Mouse (Mus musculus): ENCODE data around the gene Ccdc65. TPM values are rescaled to one million over a fixed set of nuclear protein-coding genes. Genes with fewer than 3 reads are reported as not detected.

The Ccdc65 gene
- total RNA-seq (2023) = not detected in 2 replicates

DNA sequence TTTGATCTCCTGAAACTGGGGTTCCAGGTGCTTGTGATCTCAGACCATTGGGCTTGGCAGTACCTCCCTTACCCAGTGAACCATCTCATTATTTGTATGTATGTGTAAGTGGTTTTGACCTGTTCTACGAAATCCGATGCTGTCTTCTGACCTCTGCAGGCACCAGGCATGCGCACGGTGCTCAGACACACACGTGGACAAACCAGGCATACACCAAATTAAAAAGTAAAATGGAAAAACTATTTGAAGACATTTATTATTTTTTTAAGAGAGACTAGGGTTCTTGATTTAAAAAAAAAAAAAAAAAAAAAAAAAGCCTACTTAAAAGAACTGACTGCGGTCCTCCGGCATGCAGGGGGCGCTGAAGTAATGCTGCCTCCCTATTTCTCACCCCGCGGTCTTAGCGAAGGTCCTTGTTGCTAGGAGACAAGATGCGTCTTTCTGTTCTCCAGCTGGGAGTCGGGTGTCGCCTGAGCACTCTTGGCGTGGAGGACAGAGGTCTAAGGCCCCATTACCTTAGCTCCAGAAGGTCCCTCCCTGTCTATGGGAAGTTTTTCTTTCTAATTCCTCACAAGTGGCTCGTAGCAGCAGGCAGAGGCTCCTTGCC lies at the start of gene Ccdc65:
Gene Ccdc65 (plus strand): TSS at position 442 of the 607 bp plus-strand sequence.

GRCm38 (mm10) chr15:98662567-98663545 lies 45.2 kb upstream of the Ccdc65 start, which contains the start of gene Ddx23:
Gene Ddx23, minus strand, starts transcription at chr15:98662894.

DNA sequence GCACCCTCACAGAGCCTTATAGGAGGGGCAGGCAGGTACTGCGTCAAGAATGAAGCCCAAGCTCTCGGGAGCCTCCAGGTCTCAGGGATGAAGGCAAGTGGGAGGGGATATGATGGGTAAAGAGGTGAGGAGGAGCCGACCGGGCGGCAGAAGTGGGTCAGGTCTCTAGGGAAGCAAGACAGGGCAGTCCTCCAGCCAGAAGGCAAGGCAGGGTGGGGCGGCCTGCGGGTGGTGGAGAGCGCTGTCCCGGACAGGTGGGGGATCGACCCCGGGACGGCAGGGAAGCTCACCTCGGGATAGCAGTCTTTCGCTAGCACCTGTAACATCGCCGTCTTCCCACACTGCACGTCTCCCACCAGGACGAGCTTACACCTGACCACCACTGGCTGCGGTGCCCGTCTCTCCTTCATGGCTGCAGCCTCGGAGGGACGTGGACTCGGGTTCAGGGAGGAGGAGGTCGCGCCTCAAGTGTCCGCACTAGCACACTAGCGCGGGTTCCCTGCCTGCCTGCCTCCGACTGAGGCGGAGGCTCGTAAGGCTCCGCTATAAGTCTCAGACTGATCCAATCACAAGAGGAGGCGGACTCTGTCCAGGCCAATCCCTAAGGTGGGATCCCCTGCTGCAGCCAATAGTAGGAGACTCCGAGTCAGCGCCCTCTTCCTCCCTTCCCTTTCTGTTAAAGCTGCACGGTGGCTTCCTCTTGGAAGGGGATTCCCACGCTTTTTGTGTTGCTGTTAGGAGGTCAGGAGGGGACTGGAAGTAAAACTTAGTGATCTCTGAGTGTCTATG lies 30.9 kb upstream of the Ccdc65 start, which contains the start of gene Rnd1:
Gene Rnd1 (minus strand): TSS at position 522 of the 789 bp plus-strand sequence.

GRCm38 (mm10) chr15:98727443-98728321 lies 19.7 kb downstream of the Ccdc65 start, which contains the start of gene Fkbp11:
Gene Fkbp11, minus strand, starts transcription at chr15:98728198.

DNA sequence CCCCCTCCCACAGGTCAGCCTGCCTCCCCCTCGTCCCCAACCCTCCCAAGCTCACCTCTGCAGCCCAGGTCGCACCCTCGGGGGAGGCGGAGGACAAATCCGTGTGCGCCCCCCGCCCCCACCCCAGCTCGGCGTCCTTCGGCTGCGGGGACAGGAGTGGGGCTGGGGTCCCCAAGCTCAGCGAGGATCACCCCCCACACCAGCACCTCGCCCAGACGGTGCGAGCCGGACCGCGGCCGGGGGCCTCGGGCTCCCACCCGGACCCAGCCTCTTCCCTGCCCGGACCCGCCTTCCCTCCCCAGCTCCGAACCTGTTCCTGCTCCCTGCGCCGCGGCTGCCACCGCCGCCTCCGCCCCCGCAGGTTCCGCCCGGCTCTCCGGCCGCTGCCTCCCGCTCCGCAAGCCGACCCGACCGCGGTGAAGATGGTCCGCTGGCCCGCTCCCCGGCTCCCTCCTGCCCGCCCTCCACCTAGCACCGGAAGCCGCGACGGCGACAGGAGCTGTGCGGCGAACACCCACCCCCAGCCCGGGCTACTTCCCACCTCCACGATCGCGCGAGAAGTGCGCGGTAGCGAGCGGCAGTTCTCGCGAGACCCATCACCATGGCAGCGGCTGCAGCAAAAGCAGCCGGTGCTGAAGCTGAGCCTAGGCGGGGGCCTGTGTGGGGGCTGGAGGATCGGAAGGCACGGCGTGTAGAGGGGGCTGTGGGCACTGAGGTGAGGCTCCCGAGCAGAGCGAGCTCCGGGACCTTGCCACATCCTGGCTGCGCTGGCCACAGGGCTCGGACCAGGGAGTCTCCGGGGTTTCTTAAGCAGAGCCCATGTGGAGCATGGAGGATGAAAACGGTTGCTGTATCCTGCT lies 54.9 kb downstream of the Ccdc65 start, which contains the start of gene Arf3:
Gene Arf3 (minus strand): TSS at position 545 of the 860 bp plus-strand sequence.

Other genes with a start within 250 kb of the Ccdc65 start
- gene OR5BS1P, start 238.3 kb upstream of the Ccdc65 start, total RNA-seq (2023) = not detected in 2 replicates
- not detected in 2 replicates for gene Lalba, start 225.5 kb upstream of the Ccdc65 start, total RNA-seq (2023)
- not detected in 2 replicates for gene Olfr279, start 215.8 kb upstream of the Ccdc65 start, total RNA-seq (2023)
- 20.3 and 31.7 TPM in 2 replicates for gene Kansl2, start 173.9 kb upstream of the Ccdc65 start, total RNA-seq (2023)
- 156 and 177 TPM in 2 replicates for gene Ccnt1, start 137.3 kb upstream of the Ccdc65 start, total RNA-seq (2023)
- not detected in 2 replicates for gene 4930415O20Rik, start 137.2 kb upstream of the Ccdc65 start, total RNA-seq (2023)
- 1.5 and 2.5 TPM in 2 replicates for gene Adcy6, start 98.1 kb upstream of the Ccdc65 start, total RNA-seq (2023)
- gene Cacnb3, start 77.4 kb upstream of the Ccdc65 start, total RNA-seq (2023) = 0.43 and 1.2 TPM in 2 replicates
- gene Ddx23, start 45.3 kb upstream of the Ccdc65 start, total RNA-seq (2023) = 68.1 and 73.5 TPM in 2 replicates
- gene Rnd1, start 30.7 kb upstream of the Ccdc65 start, total RNA-seq (2023) = 16.4 and 16.6 TPM in 2 replicates
- gene Fkbp11, start 20.0 kb downstream of the Ccdc65 start, total RNA-seq (2023) = 1.4 and 2.0 TPM in 2 replicates
- 72.9 and 90.8 TPM in 2 replicates for gene Arf3, start 55.0 kb downstream of the Ccdc65 start, total RNA-seq (2023)
- 0.18 TPM in 1 of 2 replicates, not detected in the other for gene Wnt10b, start 69.9 kb downstream of the Ccdc65 start, total RNA-seq (2023)
- not detected in 2 replicates for gene Wnt1, start 81.7 kb downstream of the Ccdc65 start, total RNA-seq (2023)
- gene Ddn, start 101.3 kb downstream of the Ccdc65 start, total RNA-seq (2023) = not detected in 2 replicates
- 158 and 237 TPM in 2 replicates for gene Prkag1, start 123.3 kb downstream of the Ccdc65 start, total RNA-seq (2023)
- 122 and 166 TPM in 2 replicates for gene Kmt2d, start 163.0 kb downstream of the Ccdc65 start, total RNA-seq (2023)
- gene Rhebl1, start 186.3 kb downstream of the Ccdc65 start, total RNA-seq (2023) = 2.0 and 3.1 TPM in 2 replicates
- not detected in 2 replicates for gene Dhh, start 190.3 kb downstream of the Ccdc65 start, total RNA-seq (2023)
- gene Lmbr1l, start 210.0 kb downstream of the Ccdc65 start, total RNA-seq (2023) = 106 and 139 TPM in 2 replicates
- 228 and 274 TPM in 2 replicates for gene Tuba1b, start 226.4 kb downstream of the Ccdc65 start, total RNA-seq (2023)
- gene Gm49450, start 245.3 kb downstream of the Ccdc65 start, total RNA-seq (2023) = not detected in 2 replicates
- gene Tuba1a, start 245.5 kb downstream of the Ccdc65 start, total RNA-seq (2023) = 122 and 136 TPM in 2 replicates